Mouse (Mus musculus): ENCODE results near the gene Galr3.

GRCm38 (mm10) chr15:79056601-79057000 lies 14.9 kb downstream of the Galr3 start:
- TF ChIP-seq CTCF (IDR thresholded peaks at IDR 0.05 in 2 of 3, conservative IDR thresholded peaks at IDR 0.05 in 1 of 3; ENCODE audit: control insufficient read depth in 1 of 3, insufficient read depth in 1 of 3, low read depth in 2 of 3, low read length in 3 of 3, poor library complexity in 1 of 3, severe bottlenecking in 1 of 3) (no peak), POLR2A (IDR thresholded peaks at IDR 0.05; ENCODE audit: control insufficient read depth in 1 of 2, insufficient read depth in 1 of 2, low read depth in 1 of 2, low read length in 2 of 2, poor library complexity in 1 of 2) (no peak), MEF2A (IDR thresholded peaks at IDR 0.05; ENCODE audit: extremely low read depth, insufficient replicate concordance, low read depth, low read length, poor library complexity, severe bottlenecking) (no peak), KAT2A (conservative IDR thresholded peaks at IDR 0.05; ENCODE audit: low read depth, low read length) (no peak), GATA1 (IDR thresholded peaks at IDR 0.05; ENCODE audit: low read depth, low read length) (no peak), ZKSCAN1 (IDR thresholded peaks at IDR 0.05; ENCODE audit: low read depth, low read length) (no peak), SMC3 (IDR thresholded peaks at IDR 0.05; ENCODE audit: low read depth, low read length) (no peak), EP300 (IDR thresholded peaks at IDR 0.05; ENCODE audit: low read depth in 1 of 2, low read length in 2 of 2) (no peak), MAZ (IDR thresholded peaks at IDR 0.05; ENCODE audit: low read depth, low read length) (no peak), POLR2AphosphoS5 (IDR thresholded peaks at IDR 0.05; ENCODE audit: borderline replicate concordance, low read depth, low read length) (no peak), MYC (IDR thresholded peaks at IDR 0.05; ENCODE audit: low read depth, low read length) (no peak), MAX (IDR thresholded peaks at IDR 0.05; ENCODE audit: low read length) (no peak)
